Mouse (Mus musculus): ENCODE measurements around the gene Ankdd1a. TPM values are rescaled to one million over a fixed set of nuclear protein-coding genes. Genes with fewer than 3 reads are reported as not detected.

Ankdd1a gene
- polyA plus RNA-seq, 1 experiment from 2014 or later: 0.23 TPM

Other genes starting within 250 kb of the Ankdd1a start
- gene Clpx, start 225.9 kb downstream of the Ankdd1a start, polyA plus RNA-seq (2015; fragmentation: Nextera tagmentation; extraction: Ambion mirVana): 45.7 and 47.3 TPM in 2 replicates
- 9.7 and 10.3 TPM in 2 replicates for gene Pdcd7, start 174.1 kb downstream of the Ankdd1a start, polyA plus RNA-seq (2015; fragmentation: Nextera tagmentation; extraction: Ambion mirVana)
- 0.83 and 0.92 TPM in 2 replicates for gene Ubap1l, start 159.2 kb downstream of the Ankdd1a start, polyA plus RNA-seq (2015; fragmentation: Nextera tagmentation; extraction: Ambion mirVana)
- 0.56 and 1.00 TPM in 2 replicates for gene Kbtbd13, start 128.5 kb downstream of the Ankdd1a start, polyA plus RNA-seq (2015; fragmentation: Nextera tagmentation; extraction: Ambion mirVana)
- 6.1 and 6.5 TPM in 2 replicates for gene Rasl12, start 121.7 kb downstream of the Ankdd1a start, polyA plus RNA-seq (2015; fragmentation: Nextera tagmentation; extraction: Ambion mirVana)
- gene Slc51b, start 97.2 kb downstream of the Ankdd1a start, polyA plus RNA-seq (2015; fragmentation: Nextera tagmentation; extraction: Ambion mirVana): not detected in 2 replicates
- 23.6 and 26.0 TPM in 2 replicates for gene Mtfmt, start 84.4 kb downstream of the Ankdd1a start, polyA plus RNA-seq (2015; fragmentation: Nextera tagmentation; extraction: Ambion mirVana)
- gene Spg21, start 59.2 kb downstream of the Ankdd1a start, polyA plus RNA-seq (2015; fragmentation: Nextera tagmentation; extraction: Ambion mirVana): 133 and 139 TPM in 2 replicates
- 5.1 and 5.2 TPM in 2 replicates for gene Plekho2, start 59.8 kb upstream of the Ankdd1a start, polyA plus RNA-seq (2015; fragmentation: Nextera tagmentation; extraction: Ambion mirVana)
- 11.8 and 12.4 TPM in 2 replicates for gene Pif1, start 67.0 kb upstream of the Ankdd1a start, polyA plus RNA-seq (2015; fragmentation: Nextera tagmentation; extraction: Ambion mirVana)
- gene Rbpms2, start 109.5 kb upstream of the Ankdd1a start, polyA plus RNA-seq (2015; fragmentation: Nextera tagmentation; extraction: Ambion mirVana): 3.3 and 3.6 TPM in 2 replicates
- 328 and 347 TPM in 2 replicates for gene Oaz2, start 147.8 kb upstream of the Ankdd1a start, polyA plus RNA-seq (2015; fragmentation: Nextera tagmentation; extraction: Ambion mirVana)